Mouse (Mus musculus): Measurements from ENCODE around the gene Tmub1.

- TF ChIP-seq CTCF (IDR thresholded peaks at IDR 0.05; ENCODE audit: low read depth) (no peak), EP300 (IDR thresholded peaks at IDR 0.05; ENCODE audit: low read depth) (no peak)
These were observed 22.1 kb downstream of the Tmub1 start for GRCm38 (mm10) chr5:24425421-24426036.
